Mouse (Mus musculus) adrenal gland, postnatal 10 days (tissue): ENCODE measurements around the gene Cacna1a. TPM values are rescaled to one million over a fixed set of nuclear protein-coding genes. Genes with fewer than 3 reads are reported as not detected.
"Not testable (repeated sequence)": the region's sequence is repeated elsewhere in the genome, so short reads cannot be mapped to it uniquely, and the experiment has no call there.

Source experiments
- DNase-seq: peaks from one replicate; pipeline ENCODE4 v3.0.0; 2021; ENCODE audit warnings: mixed read lengths
- total RNA-seq, 2 experiments: library from RNA; stranded (reverse); gene quantifications; 2 replicates each; pipeline ENCODE4 v1.2.3; 2021

Gene Cacna1a
- total RNA-seq, 2 experiments from 2014 or later, result 5.3 to 9.5 TPM

DNA sequence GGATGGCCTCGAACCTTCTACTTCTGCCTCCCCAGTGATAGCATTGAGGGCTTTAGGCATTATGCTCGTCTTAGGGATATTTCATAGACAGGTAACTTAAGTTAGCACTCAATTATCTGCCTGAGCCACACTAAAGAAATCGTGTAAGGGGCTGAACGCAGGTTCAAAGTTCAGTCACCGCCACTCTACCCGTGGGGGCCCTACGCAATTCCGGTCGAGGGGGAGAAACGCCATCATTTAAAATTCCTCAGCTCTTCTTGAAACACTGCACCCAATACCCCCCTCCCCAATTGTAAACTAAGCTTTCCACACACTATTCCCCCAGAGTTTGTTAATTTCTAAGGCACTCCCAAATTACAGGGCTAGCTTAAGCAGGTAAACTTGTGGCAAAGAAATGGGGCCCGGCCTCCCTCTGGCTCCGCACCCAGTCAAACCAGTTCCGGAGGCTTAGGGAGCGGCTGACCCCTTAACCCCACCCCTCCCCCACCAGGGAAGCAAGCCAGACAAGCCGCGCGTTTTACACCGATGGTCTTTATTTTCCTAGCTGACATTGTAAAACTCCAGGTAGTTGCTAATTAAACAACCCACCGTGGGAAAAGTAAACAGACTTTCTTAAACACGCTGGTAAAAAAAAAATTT is 272.7 kb downstream of the Cacna1a start:
- peak; percentile 79 for DNase-seq

DNA sequence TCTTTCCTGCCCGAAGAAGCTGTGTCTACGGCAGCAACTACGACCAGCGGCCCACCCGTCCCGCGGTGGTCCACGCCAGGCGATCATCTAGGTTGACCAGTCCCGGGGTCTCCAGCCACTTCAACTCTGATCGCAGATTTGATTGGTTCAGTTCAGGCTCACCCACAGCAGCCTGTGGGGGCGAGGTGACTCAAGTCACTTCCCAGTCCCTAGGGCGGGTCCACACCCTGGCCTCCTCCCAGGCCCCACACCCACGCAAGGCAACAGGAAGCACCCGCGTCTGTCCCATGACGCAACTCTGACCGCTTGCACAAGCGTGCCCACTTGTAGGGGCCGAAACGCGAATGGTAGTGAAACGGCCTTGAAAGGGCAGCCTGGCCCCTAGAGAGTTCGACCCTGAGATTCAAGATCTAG is 273.2 kb downstream of the Cacna1a start:
- peak; percentile 94 for DNase-seq

DNA sequence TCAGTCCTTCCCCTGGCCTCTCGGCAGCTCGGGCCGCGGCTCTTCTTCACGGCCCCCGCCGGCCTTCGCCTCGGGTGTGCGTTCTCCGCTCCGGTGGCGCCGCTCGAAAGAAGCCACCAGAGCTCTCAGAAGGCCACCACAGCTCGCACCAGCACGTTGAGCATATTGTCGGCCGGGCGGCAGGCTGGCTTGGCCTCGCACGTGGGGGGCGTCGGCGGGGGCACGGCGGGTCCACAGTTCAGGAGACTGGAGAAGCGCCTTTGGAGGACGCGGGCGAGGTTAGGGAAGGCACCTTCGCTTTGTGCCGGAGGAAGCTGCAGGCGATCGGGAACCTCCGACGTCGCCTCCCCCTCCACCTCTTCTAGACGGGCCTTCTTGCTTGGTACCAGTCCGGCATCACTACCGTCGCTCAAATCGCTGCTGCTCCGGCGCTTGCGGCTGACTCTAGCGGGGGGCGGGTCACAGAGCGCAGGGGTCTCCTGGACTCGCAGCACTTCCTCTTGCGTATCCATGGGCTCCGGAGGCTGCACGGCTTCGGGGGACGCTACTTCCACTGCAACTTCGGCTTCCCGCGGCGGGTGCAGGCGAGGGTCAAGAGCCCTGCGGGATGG is 273.8 kb downstream of the Cacna1a start:
- peak; percentile 69 for DNase-seq

DNA sequence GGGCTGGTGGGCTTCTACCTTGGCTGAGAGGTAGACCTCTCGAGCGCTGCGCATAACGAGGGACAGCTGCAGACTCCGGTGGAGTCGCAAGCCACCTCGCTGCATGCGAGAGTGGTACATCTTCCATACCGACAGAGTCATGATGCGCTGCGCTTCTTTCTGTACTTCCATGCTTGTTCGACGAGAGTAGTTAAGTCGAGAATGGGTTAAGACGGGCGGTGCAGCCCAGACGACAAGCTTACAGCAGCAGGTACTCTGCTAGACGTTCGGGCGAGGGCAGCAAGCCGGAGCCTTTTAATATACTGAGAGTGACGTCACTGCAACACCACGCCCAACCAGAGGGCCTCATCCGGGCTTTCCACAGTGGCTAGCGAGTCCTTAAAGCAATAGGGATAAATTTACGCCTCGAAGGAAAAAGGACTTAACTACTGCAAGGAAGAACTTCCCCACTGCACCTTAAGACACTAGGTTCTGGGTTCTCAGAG is 274.4 kb downstream of the Cacna1a start, which contains the start of gene Ier2:
Gene Ier2, minus strand, starts transcription at position 272 of the 485 bp plus-strand sequence.
- DNase-seq, result peak; percentile 97

DNA sequence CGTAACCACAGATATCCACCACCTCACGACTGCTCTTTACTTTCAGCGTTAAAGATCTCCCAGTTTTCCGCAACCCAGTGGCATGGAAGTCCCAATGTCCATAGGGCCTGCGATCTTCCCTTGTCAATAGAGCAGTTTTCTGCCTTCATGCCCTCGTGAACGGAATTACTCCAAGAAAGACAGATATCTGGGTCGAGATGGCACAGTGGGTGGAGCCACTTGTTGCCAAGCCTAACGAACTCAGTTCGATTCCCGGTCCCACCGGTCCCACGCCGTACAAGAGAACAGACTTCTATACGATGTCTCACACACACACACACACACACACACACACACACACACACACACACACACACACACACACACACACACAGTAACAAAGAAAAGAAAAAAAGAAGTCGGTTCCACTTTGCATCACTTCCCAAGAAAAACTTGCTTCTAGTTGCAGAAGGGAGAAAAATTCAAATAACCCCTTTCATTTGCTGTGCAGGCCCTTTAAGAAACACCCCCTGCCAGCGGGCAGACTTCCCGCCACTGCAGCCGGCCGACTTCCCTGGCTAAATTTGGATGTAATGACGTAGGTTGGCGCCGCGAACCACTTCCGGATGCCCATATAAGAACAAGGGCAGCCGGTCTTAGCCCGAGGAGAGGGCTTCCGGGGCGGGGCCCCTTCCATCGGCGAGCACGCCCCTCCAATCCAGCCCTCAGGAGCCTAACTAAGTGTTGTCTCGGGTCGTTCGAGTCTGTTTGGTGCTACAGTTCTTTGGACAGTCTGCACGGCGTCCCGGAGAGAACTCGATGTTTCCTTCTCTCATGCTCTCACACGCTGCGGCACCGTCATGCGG is 275.5 kb downstream of the Cacna1a start:
- peak; percentile 97 for DNase-seq

DNA sequence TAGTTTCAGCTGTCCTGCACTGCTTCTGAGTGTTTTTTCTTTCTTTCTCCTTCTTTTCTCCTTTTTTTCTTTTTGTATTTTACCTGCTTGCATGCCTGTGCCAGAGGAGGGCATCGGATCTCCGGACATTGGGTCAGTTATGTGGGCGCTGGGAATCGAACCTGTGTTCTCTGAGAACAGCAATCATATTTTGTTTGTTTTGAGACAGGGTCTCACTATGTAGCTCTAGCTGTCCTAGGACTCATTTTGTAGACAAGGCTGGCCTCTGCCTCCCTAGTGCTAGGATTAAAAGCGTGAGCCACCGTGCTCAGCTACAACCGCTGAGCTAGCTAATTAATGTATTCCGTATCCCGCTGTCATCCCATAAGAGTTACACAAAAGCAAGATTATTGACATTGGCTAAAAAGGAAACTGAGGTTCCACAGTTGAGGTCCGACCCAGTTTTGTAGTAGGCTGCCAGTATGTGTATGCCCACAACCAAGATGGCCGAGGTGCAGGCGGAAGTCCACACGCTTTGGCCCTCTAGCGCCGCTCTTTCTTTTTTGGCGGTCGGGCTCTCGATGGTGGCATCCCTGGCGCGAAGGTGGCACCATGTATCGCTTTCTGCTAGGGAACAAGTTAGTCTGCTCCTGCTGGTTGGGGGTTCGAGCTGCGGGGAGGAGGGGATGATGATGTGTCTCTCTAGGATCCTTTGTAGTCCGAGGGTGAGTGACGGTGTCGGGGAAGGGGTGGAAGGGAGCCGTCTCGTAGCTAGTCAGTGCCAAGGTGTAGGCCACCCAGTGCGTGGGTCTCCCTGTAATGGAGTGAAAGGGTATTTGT is 276.5 kb downstream of the Cacna1a start:
- peak; percentile 87 for DNase-seq

DNA sequence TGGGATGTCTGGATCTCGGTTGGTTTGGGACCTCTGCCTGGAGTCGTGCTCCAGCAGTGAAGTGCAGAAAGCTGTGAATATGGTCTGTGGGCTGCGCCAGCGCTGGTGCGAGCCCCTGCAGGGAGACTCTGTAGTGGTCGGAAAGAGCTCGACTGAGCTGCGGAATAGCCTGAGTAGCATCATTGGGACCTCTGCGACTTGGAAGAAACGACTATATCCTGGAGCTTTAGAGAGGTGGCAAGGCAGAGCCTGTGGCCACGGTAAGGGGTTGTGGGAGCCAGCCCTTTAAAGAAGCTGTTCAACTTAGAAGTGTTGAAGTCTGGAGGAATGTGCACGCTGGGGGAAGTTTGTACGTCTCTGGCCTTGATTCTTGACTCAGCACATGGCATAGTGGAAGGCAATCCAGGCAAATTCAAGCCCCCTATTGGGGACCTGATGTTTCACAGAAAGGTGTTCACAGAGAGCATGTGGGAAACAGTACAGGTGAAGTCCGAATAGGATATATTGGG is 277.2 kb downstream of the Cacna1a start:
- DNase-seq, result no peak

DNA sequence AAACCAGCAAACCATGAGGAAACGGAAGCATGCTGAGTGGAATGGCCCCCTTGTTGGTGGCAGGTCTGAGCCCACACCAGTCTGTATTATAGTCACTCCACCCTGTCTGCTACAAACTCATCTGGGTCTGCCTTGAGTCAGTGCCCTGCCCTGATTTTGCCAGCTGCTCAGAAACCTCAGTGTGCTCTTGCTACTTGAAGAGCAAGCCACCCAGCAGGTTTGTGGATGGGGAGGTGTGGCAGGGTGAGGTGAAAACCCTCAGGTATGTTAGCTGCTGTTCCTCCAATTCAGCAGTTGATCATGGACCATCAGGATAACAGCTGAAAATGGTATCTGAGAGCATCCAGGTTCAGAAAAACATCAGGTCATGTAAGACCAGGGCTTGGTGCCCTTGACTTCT is 279.8 kb downstream of the Cacna1a start:
- DNase-seq, result no peak

DNA sequence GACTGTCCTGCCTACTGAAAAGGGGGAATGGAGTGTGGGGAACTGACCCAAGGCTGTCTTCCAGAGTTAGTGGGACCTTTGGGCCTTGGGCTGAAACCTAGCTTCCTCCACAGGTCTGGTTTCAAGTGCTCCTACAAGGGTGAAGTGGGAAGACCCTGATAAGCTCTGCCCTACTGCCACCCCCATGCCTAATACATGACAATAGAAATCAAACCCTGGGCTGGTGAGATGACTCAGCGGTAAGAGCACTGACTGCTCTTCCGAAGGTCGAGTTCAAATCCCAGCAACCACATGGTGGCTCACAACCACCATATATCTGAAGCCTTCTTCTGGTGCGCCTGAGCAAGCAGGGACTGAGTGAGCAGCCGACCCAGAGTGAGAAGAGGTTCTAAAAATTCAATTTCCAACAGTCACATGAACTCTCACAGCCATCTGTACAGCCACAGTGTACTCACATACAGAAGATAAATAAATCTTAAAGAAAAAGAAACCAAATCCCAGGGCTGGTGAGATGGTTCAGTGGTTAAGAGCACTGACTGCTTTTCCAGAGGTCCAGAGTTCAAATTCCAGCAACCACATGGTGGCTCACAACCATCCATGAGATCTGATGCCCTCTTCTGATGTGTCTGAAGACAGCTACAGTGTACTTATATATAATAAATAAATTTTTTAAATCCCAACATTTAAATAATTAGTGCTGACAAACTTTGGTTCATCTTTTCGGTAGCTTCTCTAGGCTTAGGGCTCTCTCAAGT is 280.7 kb downstream of the Cacna1a start:
- no peak for DNase-seq

DNA sequence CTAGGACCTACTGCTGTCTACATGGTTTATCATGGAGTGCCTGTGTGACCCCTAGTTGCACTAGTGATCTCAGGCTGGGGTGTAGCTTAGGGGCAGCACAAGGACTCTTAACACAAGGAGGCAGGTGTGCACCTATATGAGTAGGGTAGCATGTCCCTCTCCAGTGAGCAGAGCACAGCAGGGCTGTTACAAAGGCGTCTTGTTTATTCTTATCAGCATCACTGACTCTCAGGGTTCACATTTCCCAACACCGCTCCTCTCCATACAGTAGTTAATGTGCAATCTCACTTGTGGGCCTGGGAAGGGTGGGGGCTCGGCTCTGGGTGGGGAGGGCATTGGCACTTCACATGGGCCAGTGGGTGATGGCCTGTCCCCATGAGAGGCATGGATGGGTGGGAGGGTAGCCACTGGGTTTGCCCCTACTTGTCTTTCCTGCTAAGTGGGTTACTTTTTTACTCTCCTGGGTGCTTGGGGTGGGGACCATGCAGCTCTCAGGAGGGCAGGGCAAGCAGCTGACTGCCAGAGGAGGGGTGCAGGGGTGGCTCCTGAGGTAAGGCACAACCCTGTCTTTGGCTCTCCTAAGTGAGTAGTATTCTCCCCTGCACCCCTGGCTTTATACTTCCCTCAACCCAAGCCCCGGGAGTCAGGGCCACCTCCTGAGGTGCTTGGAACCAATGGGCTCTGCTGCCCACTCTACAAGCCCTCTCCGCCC is 282.2 kb downstream of the Cacna1a start:
- not testable (repeated sequence) for DNase-seq

DNA sequence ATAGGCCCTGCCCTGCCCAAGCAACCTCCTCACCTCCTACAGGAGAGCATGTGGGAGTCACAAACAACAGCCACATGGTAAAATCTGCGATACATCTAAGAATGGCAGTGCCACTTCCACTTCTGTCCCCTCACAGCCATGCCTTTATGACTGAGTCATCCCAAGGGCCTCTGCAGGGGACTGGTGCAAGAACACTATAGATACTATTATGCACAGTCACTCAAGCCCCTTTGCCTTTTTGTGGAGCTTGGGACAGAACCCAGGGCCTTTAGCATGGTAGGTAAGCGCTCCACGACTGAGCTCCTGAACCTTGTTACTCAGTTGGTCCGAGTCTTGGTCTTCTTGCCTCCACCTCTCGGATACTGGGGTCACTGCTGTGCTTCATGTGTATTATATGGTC is 289.1 kb downstream of the Cacna1a start:
- no peak for DNase-seq

DNA sequence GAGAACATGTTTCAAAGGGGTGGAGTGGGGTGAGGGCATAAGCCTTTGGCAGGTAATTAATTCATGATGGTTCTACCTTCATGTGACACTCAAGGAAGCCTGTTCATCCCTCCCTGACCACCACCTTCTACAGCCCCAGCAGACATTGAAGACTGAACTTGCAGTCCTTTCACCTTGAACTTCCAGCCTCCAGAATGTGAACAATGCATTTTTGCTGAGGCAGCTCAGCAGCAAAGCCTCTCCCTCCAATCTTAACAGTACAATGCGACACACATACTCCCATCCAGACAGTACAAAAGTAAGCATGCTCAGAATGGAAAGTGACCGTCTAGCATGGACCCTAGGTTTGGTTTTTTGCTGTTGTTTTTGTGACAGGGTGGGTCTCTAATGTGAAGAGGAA is 293.2 kb downstream of the Cacna1a start:
- no peak for DNase-seq

DNA sequence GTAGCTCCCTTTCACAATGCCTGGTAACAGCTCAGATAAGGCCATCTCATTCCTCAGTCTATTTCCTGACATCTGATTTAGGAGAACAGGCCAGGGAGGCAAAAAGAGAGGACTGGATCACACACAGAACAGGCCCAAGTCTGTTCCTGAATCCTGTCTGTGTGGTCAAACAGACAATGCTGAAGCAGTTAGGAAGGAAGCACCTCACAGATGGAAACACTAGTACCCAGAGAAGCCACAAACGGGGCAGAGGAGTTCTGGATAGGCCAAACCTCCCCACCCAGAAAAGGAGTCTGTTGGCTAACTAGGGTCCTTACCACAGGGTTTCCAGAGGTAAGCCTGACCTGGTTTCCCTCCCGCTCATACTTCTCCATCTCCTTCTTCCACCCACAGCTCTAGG is 294.0 kb downstream of the Cacna1a start:
- DNase-seq, result no peak

DNA sequence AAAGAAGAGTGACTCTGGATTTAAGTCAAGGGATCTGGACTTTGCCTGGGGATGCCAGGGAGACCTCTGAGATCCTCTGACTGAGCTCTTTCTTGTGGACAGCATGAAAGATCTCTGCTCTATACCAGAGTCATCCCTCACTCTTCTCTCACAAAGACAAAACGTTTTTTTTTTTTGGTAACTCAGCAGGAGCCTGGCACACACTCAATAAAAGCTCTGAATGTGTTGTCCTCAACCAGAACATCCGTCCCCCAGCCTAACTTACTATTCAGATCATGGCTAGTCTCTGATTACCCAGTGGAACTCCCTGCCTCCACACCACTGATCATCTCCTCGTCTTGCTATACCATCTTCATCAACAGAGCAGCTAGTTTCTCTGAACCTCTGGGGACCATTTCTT is 296.3 kb downstream of the Cacna1a start:
- no peak for DNase-seq

DNA sequence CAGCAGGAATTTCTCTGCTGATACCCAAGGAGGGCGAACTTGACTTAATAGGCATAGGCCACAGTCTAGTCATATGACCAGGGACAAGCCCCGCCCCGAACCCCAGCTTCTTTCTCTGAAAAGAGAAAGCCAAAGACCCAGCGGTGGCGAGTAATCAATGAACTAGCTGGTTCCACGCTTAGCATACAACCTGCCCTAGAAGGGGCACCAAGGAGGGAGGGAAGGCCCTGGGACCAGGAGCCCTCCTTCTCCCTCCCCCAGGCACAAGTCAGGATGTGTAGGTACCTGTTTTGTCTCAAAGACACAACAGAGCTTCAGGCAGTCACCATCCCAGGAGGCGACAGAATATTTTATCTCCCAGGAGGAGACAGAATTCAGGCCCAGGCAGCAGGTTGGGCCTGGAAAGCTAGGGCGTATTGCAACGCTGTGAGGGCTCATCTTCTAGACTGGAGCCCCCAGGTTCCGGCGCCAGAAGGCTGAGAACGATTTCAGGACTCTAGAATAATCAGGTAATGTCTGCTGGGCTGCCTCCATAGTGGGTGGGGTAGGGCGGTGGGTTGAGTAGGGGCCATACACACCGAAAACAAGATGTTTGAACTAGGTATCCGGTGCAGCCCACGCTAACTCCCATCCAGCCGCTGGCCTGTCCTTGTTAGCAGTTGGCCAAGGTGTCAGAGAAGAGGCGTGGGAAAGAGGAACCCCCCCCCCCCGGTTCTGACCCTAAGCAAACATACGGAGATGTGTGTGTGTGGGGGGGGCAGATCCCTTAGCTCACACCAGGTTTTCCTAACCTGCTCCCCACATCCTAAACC is 298.2 kb downstream of the Cacna1a start, which contains the start of gene Trmt1:
Gene Trmt1, plus strand, starts transcription at position 117 of the 812 bp plus-strand sequence.
- DNase-seq, result peak; percentile 54

DNA sequence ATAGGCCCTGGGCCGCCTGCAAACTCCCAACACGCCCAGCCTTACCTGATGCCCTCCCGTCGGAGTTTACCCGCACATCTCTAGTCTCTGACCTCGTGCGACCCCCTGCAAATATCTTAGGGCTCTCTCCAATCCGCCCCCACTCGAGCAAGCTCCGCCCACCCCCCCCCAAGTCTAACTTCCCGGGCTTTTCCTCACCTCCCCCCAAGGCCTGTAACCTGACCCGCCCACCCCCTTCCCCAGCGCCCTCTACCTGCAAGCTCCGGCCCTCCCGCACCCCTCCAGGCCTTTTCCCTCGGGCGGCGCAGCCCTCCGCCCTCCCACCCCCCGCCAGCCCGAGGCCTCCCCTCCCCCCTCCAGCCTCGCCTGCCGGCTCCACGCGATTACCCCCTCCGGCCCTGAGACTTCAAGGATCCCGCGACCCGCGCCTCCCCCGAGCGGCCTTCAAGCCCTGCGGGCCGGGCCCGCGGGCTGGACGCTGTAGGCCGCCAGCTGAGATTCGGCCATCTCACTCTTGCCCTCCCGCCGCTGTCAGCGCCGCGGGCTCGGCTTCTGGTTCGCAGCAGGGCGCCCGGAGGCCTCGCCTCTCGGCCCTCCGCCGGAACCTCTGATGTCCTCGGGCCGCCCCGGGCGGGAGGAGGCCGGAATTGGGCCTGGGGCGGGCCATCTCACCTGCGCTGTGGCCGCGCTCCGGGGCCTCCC is 298.9 kb downstream of the Cacna1a start:
- DNase-seq, result peak; percentile 67

DNA sequence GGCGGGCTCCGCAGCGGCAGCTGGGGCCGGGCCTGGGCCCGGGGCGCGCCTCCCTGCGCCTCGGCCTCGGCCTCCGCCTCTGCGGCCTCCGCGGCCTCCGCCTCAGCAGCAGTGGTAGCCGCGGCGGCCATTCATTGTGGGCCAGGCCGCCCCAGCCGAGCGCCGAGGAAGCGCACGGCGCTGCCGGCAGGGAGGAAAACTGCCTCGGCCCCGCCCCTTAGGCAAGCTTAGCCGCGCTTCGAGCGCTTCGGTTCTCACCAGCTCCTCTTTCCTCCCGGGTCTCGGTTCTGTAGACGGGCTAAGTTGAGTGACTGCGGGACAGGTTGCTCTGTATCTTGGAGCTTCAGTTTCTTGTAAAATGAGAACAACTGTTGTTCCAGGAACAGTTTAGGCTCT is 299.5 kb downstream of the Cacna1a start, which contains the start of gene Nacc1:
Gene Nacc1, minus strand, starts transcription at position 158 of the 396 bp plus-strand sequence.
- DNase-seq, result peak; percentile 95

DNA sequence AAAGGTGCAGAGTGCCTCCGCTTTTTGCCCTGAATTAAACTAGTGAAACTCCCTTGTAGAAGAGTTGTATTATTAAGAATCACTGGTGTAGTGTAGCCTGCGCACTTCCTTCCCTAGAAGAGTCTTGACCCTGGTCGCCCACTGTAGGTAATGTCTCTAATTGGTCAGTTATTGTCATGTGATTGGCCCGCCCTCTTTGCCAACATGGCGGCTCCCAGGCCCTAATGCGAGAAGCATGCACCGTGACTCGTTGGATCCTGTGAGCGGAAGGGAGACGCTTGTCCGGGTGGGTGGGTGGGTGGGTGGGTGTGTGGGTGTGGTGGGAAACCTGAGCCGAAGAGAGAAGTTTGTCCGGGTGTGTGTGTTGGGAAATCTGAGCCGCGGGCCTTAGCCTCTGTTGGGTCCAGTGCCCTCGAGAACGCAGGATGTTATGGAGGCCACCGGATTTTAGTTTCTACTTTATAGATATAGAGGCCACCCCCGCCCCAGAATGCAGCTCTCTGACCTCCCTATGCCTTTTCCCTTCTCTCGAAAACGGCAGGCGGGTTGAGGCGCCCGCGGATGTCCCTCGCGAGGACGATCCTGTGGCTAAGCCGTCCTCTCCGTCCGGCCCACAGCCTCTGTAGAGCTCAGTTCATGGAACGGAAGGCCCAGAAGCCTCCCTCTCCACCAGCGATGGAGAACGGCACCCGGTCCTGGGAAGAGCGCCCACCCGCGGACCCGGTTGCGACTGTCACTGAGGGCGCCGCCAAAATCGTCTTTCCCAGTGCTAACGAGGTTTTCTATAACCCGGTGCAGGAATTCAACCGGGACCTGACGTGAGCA is 301.1 kb downstream of the Cacna1a start:
- DNase-seq, result peak; percentile 94
